Mouse (Mus musculus) CD8-positive naive resting alpha-beta T cell, adult 2 months (primary cell): ENCODE data around the gene Ugt1a5.
A peak's percentile ranks its signal among the peaks of the same experiment; 100 is the strongest.
"Not testable (repeated sequence)": the region's sequence is repeated elsewhere in the genome, so short reads cannot be mapped to it uniquely, and the experiment has no call there.

Experiments
- DNase-seq, 2 experiments: peaks; one replicate each; pipeline ENCODE4 v3.0.0; 2022; ENCODE audit warnings: low read depth in 2 of 2, low spot score in 2 of 2

The Ugt1a5 gene

DNA sequence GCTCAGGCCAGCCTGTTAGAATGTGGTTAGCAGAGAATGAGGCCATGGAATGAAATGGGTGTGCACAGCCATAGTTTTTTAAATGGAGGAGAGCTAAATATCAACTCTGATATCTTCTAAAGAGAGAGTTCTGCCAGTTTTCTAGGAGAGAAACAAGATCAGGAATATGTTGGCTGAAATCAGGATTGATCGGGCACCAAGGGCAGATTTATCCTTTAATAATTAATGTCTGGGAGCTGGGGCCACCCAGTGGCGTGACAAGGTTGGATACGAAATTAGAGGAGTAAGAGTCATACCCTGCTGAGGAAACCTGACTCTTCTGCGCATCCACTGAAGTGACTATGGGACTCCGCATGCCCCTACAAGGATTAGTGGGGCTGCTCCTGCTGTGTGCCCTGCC is at the start of gene Ugt1a5:
Gene Ugt1a5, plus strand, starts transcription at position 302 of the 400 bp plus-strand sequence.
- DNase-seq = no peak

GRCm38 (mm10) chr1:88120550-88120949 is 45.3 kb upstream of the Ugt1a5 start:
- not testable (repeated sequence) for DNase-seq

GRCm38 (mm10) chr1:88121521-88121920 is 44.3 kb upstream of the Ugt1a5 start:
- not testable (repeated sequence) for DNase-seq

- not testable (repeated sequence) for DNase-seq
These were observed 39.9 kb upstream of the Ugt1a5 start for GRCm38 (mm10) chr1:88125827-88126360.

- not testable (repeated sequence) for DNase-seq
These were observed 36.7 kb upstream of the Ugt1a5 start for GRCm38 (mm10) chr1:88129091-88129490.

DNA sequence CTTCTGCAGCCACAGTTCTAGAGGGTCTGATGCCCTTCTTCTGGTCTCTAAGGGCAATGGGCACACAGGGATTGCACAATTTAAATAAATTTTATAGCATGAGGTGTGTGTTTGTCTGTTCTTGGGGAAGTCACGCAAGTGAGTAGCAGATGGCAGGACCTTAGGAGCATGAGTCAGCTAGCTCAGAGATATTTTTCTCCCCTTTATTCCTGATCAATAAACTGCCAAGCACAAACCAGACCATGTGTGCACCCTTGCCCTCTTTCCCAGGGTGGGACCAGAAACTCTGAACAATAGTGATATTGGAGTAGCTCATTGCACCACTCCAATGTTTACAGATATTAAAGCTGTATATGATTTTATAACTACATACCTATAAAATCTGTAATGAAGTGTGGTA is 35.6 kb upstream of the Ugt1a5 start:
- DNase-seq = not testable (repeated sequence)

DNA sequence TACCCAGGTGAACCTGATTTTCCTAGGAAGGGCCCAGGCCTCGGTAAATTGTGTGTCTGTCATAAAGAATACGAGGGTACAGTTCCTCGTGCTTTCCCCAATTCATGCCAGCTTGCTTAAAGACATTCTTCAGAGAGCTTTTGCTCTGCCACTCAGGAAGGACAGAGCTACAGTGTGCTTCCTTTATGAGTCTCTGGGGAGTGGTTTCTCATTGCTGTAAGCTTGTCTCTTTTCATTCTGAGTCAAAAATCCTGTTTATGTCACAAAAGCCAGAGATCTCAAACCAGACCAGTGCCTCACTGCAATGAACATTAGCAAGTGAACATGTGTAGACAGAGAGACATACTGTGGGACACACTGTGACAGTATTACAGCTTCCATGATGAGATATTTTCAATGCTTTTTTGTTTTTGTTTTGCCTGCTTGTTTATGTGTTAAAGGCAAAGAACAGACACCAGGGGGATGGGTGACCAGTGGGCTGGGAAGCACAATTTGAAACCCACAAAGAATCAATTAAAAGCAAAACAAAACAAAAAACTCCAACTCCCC is 31.8 kb upstream of the Ugt1a5 start:
- DNase-seq = no peak

- not testable (repeated sequence) for DNase-seq
These were observed 31.3 kb upstream of the Ugt1a5 start, which contains the start of gene Ugt1a6a for GRCm38 (mm10) chr1:88134457-88135011. Gene Ugt1a6a, plus strand, starts transcription at chr1:88134809.

GRCm38 (mm10) chr1:88135229-88135904 is 30.4 kb upstream of the Ugt1a5 start:
- DNase-seq = not testable (repeated sequence)

DNA sequence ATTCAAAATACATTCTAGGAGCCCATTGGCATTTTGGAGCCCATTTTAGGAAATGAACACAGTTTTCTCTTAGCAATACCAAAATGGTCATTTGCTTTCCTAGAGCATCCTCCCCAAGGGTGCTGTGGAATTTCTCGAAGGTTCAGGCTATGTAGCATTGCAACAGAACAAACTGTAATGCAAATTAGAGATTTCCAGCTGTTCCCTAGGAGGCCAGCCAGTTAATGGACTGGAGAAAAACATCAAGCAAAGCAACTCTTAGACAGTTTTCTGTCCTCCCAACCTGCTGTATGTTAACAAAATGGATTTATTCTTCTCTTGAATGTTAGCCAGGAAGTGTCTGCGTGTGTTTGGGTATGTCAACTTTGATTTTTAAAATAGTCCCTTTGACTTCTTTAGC is 29.2 kb upstream of the Ugt1a5 start:
- DNase-seq = no peak

DNA sequence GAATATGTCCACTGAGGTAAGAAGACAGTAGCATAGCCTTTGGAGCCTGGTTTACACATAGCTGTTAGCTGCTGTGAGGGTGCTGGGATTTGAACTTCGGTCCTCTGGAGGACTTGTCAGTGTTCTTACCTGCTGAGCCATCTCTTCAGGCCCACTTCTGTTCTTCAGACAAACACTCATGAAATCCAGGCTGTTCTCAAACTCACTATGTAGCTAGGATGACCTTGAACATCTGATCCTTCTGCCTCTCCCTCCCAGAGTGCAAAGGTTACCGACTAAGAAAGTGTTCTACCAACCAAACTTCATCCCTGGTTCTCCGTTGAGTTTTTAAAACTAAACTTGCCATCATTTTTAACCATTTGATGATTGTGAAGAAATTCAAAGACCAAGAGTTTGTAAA is 28.5 kb upstream of the Ugt1a5 start:
- DNase-seq = no peak

GRCm38 (mm10) chr1:88138145-88138544 is 27.7 kb upstream of the Ugt1a5 start:
- DNase-seq = no peak

DNA sequence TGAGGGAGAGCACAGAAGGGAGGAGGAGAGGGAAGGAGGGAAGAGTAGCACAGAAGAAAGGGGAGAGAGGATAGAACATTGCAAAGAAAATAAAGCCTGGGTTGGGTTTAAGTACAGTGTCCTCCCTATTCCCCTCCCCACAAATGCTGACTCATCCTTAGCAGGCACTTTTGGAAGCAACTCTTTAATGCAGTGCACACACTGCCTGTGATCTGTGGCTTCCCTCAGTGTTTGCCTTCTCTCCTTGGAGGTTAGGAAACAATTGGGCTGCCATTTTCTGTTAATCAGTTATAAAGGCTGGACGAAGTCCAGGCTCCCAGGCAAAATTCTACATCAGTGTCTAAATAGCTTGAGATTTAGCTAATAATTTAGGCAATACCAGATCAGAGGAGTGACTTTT is 25.3 kb upstream of the Ugt1a5 start:
- not testable (repeated sequence) for DNase-seq

DNA sequence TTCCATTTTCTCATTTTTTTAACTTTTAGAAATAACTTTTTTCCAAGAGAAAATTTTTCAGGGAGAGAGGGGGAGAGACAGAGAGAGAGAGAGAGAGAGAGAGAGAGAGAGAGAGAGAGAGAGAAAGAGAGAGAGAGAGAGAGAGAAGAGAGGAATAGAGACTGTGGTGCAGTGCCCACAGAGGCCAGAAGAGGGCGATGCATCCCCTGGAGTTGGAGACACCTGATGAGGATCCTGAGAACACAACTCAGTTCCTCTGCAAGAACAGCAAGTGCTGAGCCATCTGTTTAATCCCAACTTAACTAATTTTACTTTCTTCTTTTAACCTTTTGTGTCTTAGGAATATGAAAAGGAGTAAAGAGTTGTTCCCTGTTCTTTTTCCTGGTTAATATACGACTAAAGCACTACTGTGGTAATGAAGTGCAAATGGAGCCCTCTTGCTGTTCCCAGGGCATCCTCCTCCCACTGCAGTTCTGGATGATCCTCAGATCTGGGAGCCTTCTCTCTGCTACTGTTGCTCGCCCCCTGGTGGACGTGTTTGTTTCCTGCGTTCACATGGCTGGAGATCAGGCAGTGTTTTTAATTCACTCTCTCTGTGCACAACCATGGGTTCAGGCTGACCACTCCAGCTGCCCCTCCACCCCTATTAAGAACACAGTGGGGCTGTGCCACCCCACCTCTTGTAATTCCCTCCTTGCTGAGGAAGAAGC is 21.7 kb upstream of the Ugt1a5 start:
- peak in 1 of 2 experiments; percentile 14 for DNase-seq

DNA sequence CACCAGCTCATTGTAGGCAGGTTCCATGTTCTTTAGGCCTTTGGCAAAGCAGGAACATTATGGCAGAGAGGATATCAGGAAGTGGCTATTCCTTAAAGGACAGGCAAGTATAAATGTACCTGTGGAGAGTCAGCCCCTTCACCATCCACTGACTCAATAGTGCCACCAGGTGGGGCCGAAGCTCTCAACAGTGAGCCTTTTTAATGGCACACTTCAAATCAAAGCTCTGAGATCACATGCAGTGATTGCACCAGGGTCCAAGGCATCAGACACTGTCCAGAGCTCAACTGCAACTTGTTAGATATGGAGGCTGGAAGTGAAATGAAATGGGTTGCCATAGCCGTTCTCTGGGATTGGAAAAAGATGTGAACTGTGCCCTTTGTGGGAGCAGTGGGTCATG is 20.5 kb upstream of the Ugt1a5 start:
- not testable (repeated sequence) for DNase-seq

- DNase-seq = not testable (repeated sequence)
These were observed 15.7 kb upstream of the Ugt1a5 start for GRCm38 (mm10) chr1:88150133-88150532.

- DNase-seq = no peak
These were observed 7.4 kb upstream of the Ugt1a5 start for GRCm38 (mm10) chr1:88158430-88158829.

DNA sequence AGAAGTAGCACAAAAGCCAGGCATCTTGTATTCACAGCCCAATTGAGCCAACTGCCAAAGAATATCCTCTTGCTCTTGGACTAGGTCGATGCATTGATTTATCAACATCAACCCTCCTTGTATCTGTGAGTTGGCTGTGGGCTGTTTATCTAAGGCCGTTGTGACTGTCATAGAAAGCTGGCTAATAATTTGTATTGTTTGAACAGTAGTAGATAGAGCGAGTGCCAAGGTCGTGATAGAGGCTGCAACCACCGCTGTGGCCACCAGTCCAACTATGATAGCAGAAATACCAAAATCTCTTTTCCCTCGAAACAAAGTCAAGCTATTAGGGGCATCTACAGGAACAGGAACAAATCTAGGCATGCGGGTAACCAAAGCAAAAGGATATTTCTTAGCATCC is 6.4 kb downstream of the Ugt1a5 start:
- not testable (repeated sequence) for DNase-seq

DNA sequence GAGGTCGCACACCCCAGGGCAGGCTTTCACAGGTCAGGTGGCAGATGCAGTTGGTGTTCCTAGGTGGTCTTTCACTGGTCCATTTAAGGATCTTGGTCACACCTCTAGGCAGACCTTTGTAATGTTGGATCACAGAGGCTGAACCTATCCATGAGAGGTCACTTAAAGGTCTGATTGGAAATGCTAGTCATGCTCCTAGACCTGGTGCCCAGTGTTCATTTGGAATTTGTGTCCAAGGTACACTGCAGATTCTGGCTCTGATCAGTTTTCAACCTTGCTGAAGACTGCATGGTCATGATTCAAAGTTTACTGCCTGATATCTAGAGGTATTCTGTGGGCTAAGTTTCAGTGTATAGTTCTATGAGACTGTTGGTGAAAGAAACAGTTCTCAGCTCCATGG is 13.8 kb downstream of the Ugt1a5 start:
- DNase-seq = no peak

GRCm38 (mm10) chr1:88186325-88186935 is 20.6 kb downstream of the Ugt1a5 start:
- no peak for DNase-seq

DNA sequence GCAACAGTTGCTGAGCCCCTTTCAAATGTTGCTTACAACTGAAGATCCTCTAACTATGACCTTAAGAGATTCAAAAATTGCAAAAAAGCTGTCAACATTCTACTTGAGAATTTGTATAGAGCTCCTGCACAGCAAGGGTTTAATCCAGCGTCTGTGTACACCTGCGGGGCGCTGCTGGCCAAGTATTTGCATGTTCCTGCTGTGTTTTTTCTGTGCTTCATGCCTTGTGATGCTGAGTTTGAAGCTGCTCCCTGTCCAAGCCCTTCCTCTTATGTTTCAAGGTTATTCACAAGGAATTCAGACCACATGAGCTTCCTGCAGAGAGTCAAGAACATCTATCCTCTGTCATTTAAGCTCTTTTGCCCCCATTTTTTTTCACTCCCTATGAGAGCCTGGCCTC is 26.3 kb downstream of the Ugt1a5 start:
- no peak for DNase-seq
